Mouse (Mus musculus) kidney, adult 2 months (tissue): ENCODE results near the gene Ranbp2.

ENCODE experiments used
- CTCF ChIP-seq: fragments of 200-500 bp; conservative IDR thresholded peaks from 2 replicates; pipeline ENCODE4 v1.5.1; 2011; ENCODE audit warnings: low read depth, mild to moderate bottlenecking, control low read depth, low read length, moderate library complexity, mixed read lengths; ENCODE audit not compliant: insufficient read depth, insufficient read length
- POLR2A ChIP-seq: fragments of 200-500 bp; IDR thresholded peaks from one replicate; pipeline ENCODE4 v1.6.1; 2011; ENCODE audit warnings: low read depth, low read length, control low read depth

DNA sequence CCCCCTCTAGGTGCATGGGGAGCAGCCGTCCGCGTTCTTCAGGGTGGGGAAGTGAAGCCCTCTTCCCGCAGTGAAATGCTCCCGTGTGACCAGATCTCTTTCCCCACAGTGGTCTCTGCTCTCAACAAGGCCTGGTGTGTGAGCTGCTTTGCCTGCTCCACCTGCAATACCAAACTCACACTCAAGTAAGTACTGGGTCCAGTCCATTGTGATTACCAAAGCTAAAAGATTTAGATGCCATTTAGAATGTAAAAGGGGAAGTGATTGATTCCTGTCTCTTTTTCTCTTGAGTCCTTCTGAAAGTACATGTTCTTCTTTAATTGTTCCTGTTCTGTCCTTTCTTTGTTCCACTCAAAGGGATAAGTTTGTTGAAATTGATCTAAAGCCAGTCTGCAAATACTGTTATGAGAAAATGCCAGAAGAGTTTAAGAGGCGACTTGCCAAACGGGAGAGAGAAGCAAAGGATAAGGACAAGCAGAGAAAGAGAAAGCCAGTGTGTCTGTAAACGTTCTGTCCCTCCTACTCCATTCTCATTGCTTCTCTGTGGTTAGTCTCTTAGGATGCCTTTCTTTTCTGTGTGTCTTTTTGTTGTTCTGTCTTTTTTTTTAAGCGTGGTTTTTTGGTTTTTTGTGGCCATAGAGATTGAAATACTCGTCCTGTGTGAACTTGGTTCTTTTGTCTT is 28.3 kb upstream of the Ranbp2 start:
- TF ChIP-seq CTCF (no peak), POLR2A (no peak)
